Mouse (Mus musculus) lung, adult 2 months (tissue): ENCODE data around the gene Pkd1l2.

Experiments
- CTCF ChIP-seq: fragments of 200-500 bp; IDR thresholded peaks from 2 replicates; pipeline ENCODE4 v1.5.1; 2011; ENCODE audit warnings: mild to moderate bottlenecking, low read length, control low read depth; ENCODE audit not compliant: insufficient read depth
- POLR2A ChIP-seq: fragments of 200-500 bp; IDR thresholded peaks from 2 replicates; pipeline ENCODE4 v1.6.1; 2011; ENCODE audit warnings: low read depth, mild to moderate bottlenecking, control low read depth, low read length, borderline replicate concordance; ENCODE audit errors: extremely low read depth

GRCm38 (mm10) chr8:117068294-117068693 lies 14.0 kb downstream of the Pkd1l2 start:
- TF ChIP-seq CTCF (no peak), POLR2A (no peak)
